Mouse (Mus musculus): ENCODE measurements around the gene Otof. TPM values are rescaled to one million over a fixed set of nuclear protein-coding genes. Genes with fewer than 3 reads are reported as not detected.

Gene Otof
- polyA plus RNA-seq (2012; rRNA removed): 0.23 and 0.60 TPM in 2 replicates

- no peak within 1 kb of the TSS for H3K27ac ChIP-seq (ENCODE audit: control insufficient read depth, insufficient read depth, low read depth, low read length)
- no peak for TF ChIP-seq CTCF (IDR thresholded peaks at IDR 0.05; ENCODE audit: control insufficient read depth, insufficient read depth, insufficient replicate concordance, low read depth, low read length)
- TF ChIP-seq POLR2A (IDR thresholded peaks at IDR 0.05; ENCODE audit: control insufficient read depth, low read depth, low read length): no peak
- peaks cover 12% of the 10 kb centered on the region for H3K4me1 ChIP-seq (ENCODE audit: control insufficient read depth, insufficient read depth, low read length)
- no peaks in the 10 kb centered on the region for H3K27me3 ChIP-seq (ENCODE audit: control insufficient read depth, insufficient read depth, low read length)
- H3K4me3 ChIP-seq (ENCODE audit: control insufficient read depth, low read depth, low read length): no peak within 1 kb of the TSS
- H3K36me3 ChIP-seq (ENCODE audit: control insufficient read depth, insufficient read depth, low read length): no peaks in the 10 kb centered on the region
These were observed at the start of gene Otof for GRCm38 (mm10) chr5:30461821-30462220. TSS of gene Otof (minus strand) at chr5:30461932.

- Histone ChIP-seq H3K4me1 (ENCODE audit: control insufficient read depth, insufficient read depth, low read length) (no peaks in the 10 kb centered on the region), H3K36me3 (ENCODE audit: control insufficient read depth, insufficient read depth, low read length) (no peaks in the 10 kb centered on the region), H3K27me3 (ENCODE audit: control insufficient read depth, insufficient read depth, low read length) (no peaks in the 10 kb centered on the region), H3K4me3 (ENCODE audit: control insufficient read depth, low read depth, low read length) (no peak overlapping the region), H3K27ac (ENCODE audit: control insufficient read depth, insufficient read depth, low read depth, low read length) (no peak overlapping the region)
- TF ChIP-seq CTCF (IDR thresholded peaks at IDR 0.05; ENCODE audit: control insufficient read depth, insufficient read depth, insufficient replicate concordance, low read depth, low read length) (no peak), POLR2A (IDR thresholded peaks at IDR 0.05; ENCODE audit: control insufficient read depth, low read depth, low read length) (no peak)
These were observed 35.6 kb upstream of the Otof start for GRCm38 (mm10) chr5:30497299-30497698.

GRCm38 (mm10) chr5:30496821-30497220 lies 35.1 kb upstream of the Otof start:
- Histone ChIP-seq H3K4me3 (ENCODE audit: control insufficient read depth, low read depth, low read length) (no peak overlapping the region), H3K27ac (ENCODE audit: control insufficient read depth, insufficient read depth, low read depth, low read length) (no peak overlapping the region), H3K27me3 (ENCODE audit: control insufficient read depth, insufficient read depth, low read length) (no peaks in the 10 kb centered on the region), H3K4me1 (ENCODE audit: control insufficient read depth, insufficient read depth, low read length) (no peaks in the 10 kb centered on the region), H3K36me3 (ENCODE audit: control insufficient read depth, insufficient read depth, low read length) (no peaks in the 10 kb centered on the region)
- no peak for TF ChIP-seq CTCF (IDR thresholded peaks at IDR 0.05; ENCODE audit: control insufficient read depth, insufficient read depth, insufficient replicate concordance, low read depth, low read length)
- no peak for TF ChIP-seq POLR2A (IDR thresholded peaks at IDR 0.05; ENCODE audit: control insufficient read depth, low read depth, low read length)

GRCm38 (mm10) chr5:30495288-30495687 lies 33.6 kb upstream of the Otof start:
- Histone ChIP-seq H3K4me1 (ENCODE audit: control insufficient read depth, insufficient read depth, low read length) (no peaks in the 10 kb centered on the region), H3K4me3 (ENCODE audit: control insufficient read depth, low read depth, low read length) (no peak overlapping the region), H3K27me3 (ENCODE audit: control insufficient read depth, insufficient read depth, low read length) (no peaks in the 10 kb centered on the region), H3K36me3 (ENCODE audit: control insufficient read depth, insufficient read depth, low read length) (no peaks in the 10 kb centered on the region), H3K27ac (ENCODE audit: control insufficient read depth, insufficient read depth, low read depth, low read length) (no peak overlapping the region)
- TF ChIP-seq POLR2A (IDR thresholded peaks at IDR 0.05; ENCODE audit: control insufficient read depth, low read depth, low read length): no peak
- TF ChIP-seq CTCF (IDR thresholded peaks at IDR 0.05; ENCODE audit: control insufficient read depth, insufficient read depth, insufficient replicate concordance, low read depth, low read length): no peak

GRCm38 (mm10) chr5:30494606-30495005 lies 32.9 kb upstream of the Otof start:
- no peak for TF ChIP-seq CTCF (IDR thresholded peaks at IDR 0.05; ENCODE audit: control insufficient read depth, insufficient read depth, insufficient replicate concordance, low read depth, low read length)
- TF ChIP-seq POLR2A (IDR thresholded peaks at IDR 0.05; ENCODE audit: control insufficient read depth, low read depth, low read length): no peak
- Histone ChIP-seq H3K36me3 (ENCODE audit: control insufficient read depth, insufficient read depth, low read length) (no peaks in the 10 kb centered on the region), H3K4me1 (ENCODE audit: control insufficient read depth, insufficient read depth, low read length) (no peaks in the 10 kb centered on the region), H3K27ac (ENCODE audit: control insufficient read depth, insufficient read depth, low read depth, low read length) (no peak overlapping the region), H3K27me3 (ENCODE audit: control insufficient read depth, insufficient read depth, low read length) (no peaks in the 10 kb centered on the region), H3K4me3 (ENCODE audit: control insufficient read depth, low read depth, low read length) (no peak overlapping the region)

GRCm38 (mm10) chr5:30493723-30494122 lies 32.0 kb upstream of the Otof start:
- Histone ChIP-seq H3K27ac (ENCODE audit: control insufficient read depth, insufficient read depth, low read depth, low read length) (no peak overlapping the region), H3K36me3 (ENCODE audit: control insufficient read depth, insufficient read depth, low read length) (no peaks in the 10 kb centered on the region), H3K4me3 (ENCODE audit: control insufficient read depth, low read depth, low read length) (no peak overlapping the region), H3K4me1 (ENCODE audit: control insufficient read depth, insufficient read depth, low read length) (no peaks in the 10 kb centered on the region), H3K27me3 (ENCODE audit: control insufficient read depth, insufficient read depth, low read length) (no peaks in the 10 kb centered on the region)
- TF ChIP-seq POLR2A (IDR thresholded peaks at IDR 0.05; ENCODE audit: control insufficient read depth, low read depth, low read length) (no peak), CTCF (IDR thresholded peaks at IDR 0.05; ENCODE audit: control insufficient read depth, insufficient read depth, insufficient replicate concordance, low read depth, low read length) (no peak)

GRCm38 (mm10) chr5:30490845-30491244 lies 29.1 kb upstream of the Otof start:
- H3K36me3 ChIP-seq (ENCODE audit: control insufficient read depth, insufficient read depth, low read length): no peaks in the 10 kb centered on the region
- no peak overlapping the region for H3K27ac ChIP-seq (ENCODE audit: control insufficient read depth, insufficient read depth, low read depth, low read length)
- no peak for TF ChIP-seq POLR2A (IDR thresholded peaks at IDR 0.05; ENCODE audit: control insufficient read depth, low read depth, low read length)
- H3K4me1 ChIP-seq (ENCODE audit: control insufficient read depth, insufficient read depth, low read length): no peaks in the 10 kb centered on the region
- no peaks in the 10 kb centered on the region for H3K27me3 ChIP-seq (ENCODE audit: control insufficient read depth, insufficient read depth, low read length)
- no peak overlapping the region for H3K4me3 ChIP-seq (ENCODE audit: control insufficient read depth, low read depth, low read length)

- no peak for TF ChIP-seq POLR2A (IDR thresholded peaks at IDR 0.05; ENCODE audit: control insufficient read depth, low read depth, low read length)
- Histone ChIP-seq H3K27ac (ENCODE audit: control insufficient read depth, insufficient read depth, low read depth, low read length) (no peak overlapping the region), H3K36me3 (ENCODE audit: control insufficient read depth, insufficient read depth, low read length) (no peaks in the 10 kb centered on the region), H3K4me1 (ENCODE audit: control insufficient read depth, insufficient read depth, low read length) (no peaks in the 10 kb centered on the region), H3K27me3 (ENCODE audit: control insufficient read depth, insufficient read depth, low read length) (no peaks in the 10 kb centered on the region), H3K4me3 (ENCODE audit: control insufficient read depth, low read depth, low read length) (no peak overlapping the region)
These were observed 28.5 kb upstream of the Otof start for GRCm38 (mm10) chr5:30490215-30490614.
